Mouse (Mus musculus): ENCODE results near the gene Hectd2. TPM values are rescaled to one million over a fixed set of nuclear protein-coding genes. Genes with fewer than 3 reads are reported as not detected.

Hectd2 gene
- polyA plus RNA-seq, 1 experiment: 6.0 TPM

DNA sequence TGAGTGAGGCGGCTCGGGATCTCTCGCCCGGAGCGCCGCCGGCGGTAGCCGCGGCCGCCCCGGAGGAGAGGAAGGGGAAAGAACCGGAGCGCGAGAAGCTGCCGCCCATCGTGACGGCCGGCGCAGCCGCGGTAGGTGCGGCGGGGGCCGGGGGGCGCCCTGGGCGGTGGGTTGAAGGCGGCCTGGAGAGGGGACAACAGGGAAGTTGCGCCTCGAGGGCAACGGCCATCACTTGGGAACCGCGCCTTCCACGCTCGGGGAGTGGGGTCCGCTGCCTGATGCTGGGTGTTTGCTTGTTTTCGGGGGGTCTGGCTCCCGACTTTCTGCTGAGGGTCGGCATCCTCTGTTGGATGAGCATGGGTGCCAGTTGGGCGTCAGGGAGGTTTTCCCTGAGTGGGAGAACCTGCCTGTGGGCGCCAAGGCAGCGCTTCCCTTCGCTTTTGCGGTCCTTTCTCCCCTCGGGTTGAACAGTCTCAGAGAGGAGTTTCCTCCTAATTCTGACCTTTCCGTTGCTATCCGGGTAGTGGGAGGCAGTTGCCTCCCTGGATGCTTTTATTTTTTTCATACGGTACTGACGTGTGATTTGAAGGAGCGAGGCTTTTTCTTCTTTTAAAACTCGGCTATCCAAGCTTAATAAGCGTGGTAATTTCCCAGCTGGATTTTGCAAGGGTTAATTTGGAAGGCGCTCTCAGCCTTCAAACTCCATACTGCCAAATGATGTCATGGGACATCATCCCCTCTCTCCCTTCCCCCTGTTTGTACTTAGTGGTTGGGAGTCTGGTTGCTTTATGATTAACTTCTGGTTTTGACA is 551 bp downstream of the Hectd2 start:
- TF ChIP-seq CTCF (IDR thresholded peaks at IDR 0.05; ENCODE audit: low read depth, low read length) (no peak), EP300 (IDR thresholded peaks at IDR 0.05; ENCODE audit: insufficient read depth, low read depth, low read length) (no peak), POLR2A (IDR thresholded peaks at IDR 0.05; ENCODE audit: insufficient read depth, low read length) (no peak)
- H3K9ac ChIP-seq (ENCODE audit: low read depth, poor library complexity, severe bottlenecking): peak overlapping the region; percentile 92
- H3K36me3 ChIP-seq (ENCODE audit: control insufficient read depth, insufficient read depth, low read length, poor library complexity, severe bottlenecking): no peaks in the 10 kb centered on the region
- no peaks in the 10 kb centered on the region; the same call in 1 of the 2 replicates for H3K27me3 ChIP-seq (ENCODE audit: control insufficient read depth, insufficient read depth, low read length, poor library complexity, severe bottlenecking)
- no peaks in the 10 kb centered on the region for H3K9me3 ChIP-seq (replicated peaks; ENCODE audit: control insufficient read depth, insufficient read depth, low read length, poor library complexity, severe bottlenecking)
- no peak overlapping the region for H3K27ac ChIP-seq (ENCODE audit: insufficient read depth, low read length)
- peak overlapping the region; percentile 81 for H3K4me3 ChIP-seq (ENCODE audit: low read depth, low read length)
- H3K4me1 ChIP-seq (ENCODE audit: control insufficient read depth, insufficient read depth, low read length): peaks cover 1% of the 10 kb centered on the region

DNA sequence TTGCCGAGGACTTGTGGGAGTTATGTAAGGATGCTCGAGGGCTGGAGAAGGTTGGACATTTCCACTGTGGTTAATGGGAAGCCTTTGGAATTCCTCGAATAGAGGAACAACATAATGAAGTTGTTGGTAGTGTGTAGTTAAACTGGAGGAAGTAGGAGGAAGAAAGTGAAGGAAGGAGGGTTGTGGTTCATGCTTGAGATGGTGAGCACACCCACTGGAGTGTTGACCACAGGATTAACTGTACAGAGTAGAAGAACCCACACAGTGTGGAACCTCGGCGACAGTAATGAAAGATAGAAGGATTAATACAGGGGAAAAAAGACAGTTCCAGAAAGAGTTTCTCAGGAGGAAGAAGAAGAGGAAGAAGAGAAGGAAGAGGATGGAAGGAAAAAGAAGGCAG is 4.9 kb downstream of the Hectd2 start:
- no peak overlapping the region for H3K4me3 ChIP-seq (ENCODE audit: low read depth, low read length)
- H3K9me3 ChIP-seq (replicated peaks; ENCODE audit: control insufficient read depth, insufficient read depth, low read length, poor library complexity, severe bottlenecking): no peaks in the 10 kb centered on the region
- no peak overlapping the region for H3K27ac ChIP-seq (ENCODE audit: insufficient read depth, low read length)
- no peak overlapping the region for H3K9ac ChIP-seq (ENCODE audit: low read depth, poor library complexity, severe bottlenecking)
- no peaks in the 10 kb centered on the region for H3K27me3 ChIP-seq (ENCODE audit: control insufficient read depth, insufficient read depth, low read length, poor library complexity, severe bottlenecking)
- peaks cover 1% of the 10 kb centered on the region for H3K4me1 ChIP-seq (ENCODE audit: control insufficient read depth, insufficient read depth, low read length)
- TF ChIP-seq POLR2A (IDR thresholded peaks at IDR 0.05; ENCODE audit: insufficient read depth, low read length): no peak
- no peak for TF ChIP-seq CTCF (IDR thresholded peaks at IDR 0.05; ENCODE audit: low read depth, low read length)
- no peak for TF ChIP-seq EP300 (IDR thresholded peaks at IDR 0.05; ENCODE audit: insufficient read depth, low read depth, low read length)
- no peaks in the 10 kb centered on the region for H3K36me3 ChIP-seq (ENCODE audit: control insufficient read depth, insufficient read depth, low read length, poor library complexity, severe bottlenecking)

DNA sequence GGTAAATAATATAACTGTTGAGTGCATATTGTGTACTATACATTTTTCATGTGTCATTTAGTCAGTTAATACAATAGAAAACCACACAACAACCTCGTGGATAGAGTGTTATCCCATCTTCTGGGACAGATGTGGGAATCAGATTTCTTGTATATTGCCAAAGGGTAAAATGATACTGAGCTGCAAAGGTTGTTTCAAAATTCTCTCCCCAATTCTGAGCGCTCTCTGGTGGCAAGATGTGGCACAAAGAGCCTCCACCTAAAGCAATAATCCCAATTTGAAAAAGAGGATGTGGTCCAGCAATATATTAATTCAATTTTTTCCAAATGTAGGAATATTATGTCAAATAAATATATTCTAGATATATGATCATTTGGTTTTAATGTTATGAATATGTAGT is 5.7 kb downstream of the Hectd2 start:
- H3K4me3 ChIP-seq (ENCODE audit: low read depth, low read length): no peak overlapping the region
- TF ChIP-seq EP300 (IDR thresholded peaks at IDR 0.05; ENCODE audit: insufficient read depth, low read depth, low read length) (no peak), POLR2A (IDR thresholded peaks at IDR 0.05; ENCODE audit: insufficient read depth, low read length) (no peak), CTCF (IDR thresholded peaks at IDR 0.05; ENCODE audit: low read depth, low read length) (no peak)
- peaks cover 1% of the 10 kb centered on the region for H3K4me1 ChIP-seq (ENCODE audit: control insufficient read depth, insufficient read depth, low read length)
- no peaks in the 10 kb centered on the region for H3K36me3 ChIP-seq (ENCODE audit: control insufficient read depth, insufficient read depth, low read length, poor library complexity, severe bottlenecking)
- H3K27me3 ChIP-seq (ENCODE audit: control insufficient read depth, insufficient read depth, low read length, poor library complexity, severe bottlenecking): no peaks in the 10 kb centered on the region
- H3K9me3 ChIP-seq (replicated peaks; ENCODE audit: control insufficient read depth, insufficient read depth, low read length, poor library complexity, severe bottlenecking): no peaks in the 10 kb centered on the region
- no peak overlapping the region for H3K27ac ChIP-seq (ENCODE audit: insufficient read depth, low read length)
- H3K9ac ChIP-seq (ENCODE audit: low read depth, poor library complexity, severe bottlenecking): no peak overlapping the region

DNA sequence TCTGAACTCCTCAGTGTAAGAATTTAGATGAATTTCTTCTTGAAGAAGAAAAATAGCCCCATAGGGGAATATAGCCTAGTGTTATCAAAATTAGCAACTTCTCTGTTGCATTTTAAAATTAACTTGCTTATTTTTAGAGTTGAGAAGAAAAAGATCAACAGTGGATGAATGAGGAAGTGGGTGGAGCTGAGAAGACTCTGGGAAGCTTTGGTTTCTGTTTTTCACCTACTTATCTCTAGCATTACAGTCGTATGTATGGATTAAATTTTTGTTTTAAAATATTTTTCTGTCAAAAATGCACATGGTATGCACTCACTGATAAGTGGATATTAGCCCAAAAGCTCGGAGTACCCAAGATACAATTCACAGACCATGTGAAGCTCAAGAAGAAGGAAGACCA is 6.7 kb downstream of the Hectd2 start:
- no peak for TF ChIP-seq EP300 (IDR thresholded peaks at IDR 0.05; ENCODE audit: insufficient read depth, low read depth, low read length)
- no peak for TF ChIP-seq CTCF (IDR thresholded peaks at IDR 0.05; ENCODE audit: low read depth, low read length)
- H3K4me1 ChIP-seq (ENCODE audit: control insufficient read depth, insufficient read depth, low read length): no peaks in the 10 kb centered on the region

DNA sequence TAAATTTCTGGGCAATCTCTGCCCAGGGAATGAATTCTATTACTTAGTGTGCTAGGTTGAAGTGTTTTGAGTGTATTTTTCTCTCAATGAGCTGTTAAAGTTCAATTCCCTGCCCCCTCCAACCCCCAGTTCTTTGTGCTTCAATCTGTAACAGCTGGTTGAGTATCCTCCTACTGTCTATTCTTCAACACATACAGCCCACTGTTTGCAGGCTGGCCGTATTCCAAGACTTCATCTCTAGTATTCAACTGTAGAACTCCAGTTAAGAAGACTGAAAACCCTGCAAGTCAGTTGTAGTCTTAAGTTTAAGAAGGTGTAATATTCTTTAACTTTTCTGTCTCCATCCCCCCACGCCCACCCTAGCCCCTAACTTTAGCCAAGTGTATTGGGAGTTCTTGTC is 10.0 kb downstream of the Hectd2 start:
- TF ChIP-seq POLR2A (IDR thresholded peaks at IDR 0.05; ENCODE audit: insufficient read depth, low read length): no peak
- TF ChIP-seq EP300 (IDR thresholded peaks at IDR 0.05; ENCODE audit: insufficient read depth, low read depth, low read length): no peak
- no peak for TF ChIP-seq CTCF (IDR thresholded peaks at IDR 0.05; ENCODE audit: low read depth, low read length)
- H3K4me1 ChIP-seq (ENCODE audit: control insufficient read depth, insufficient read depth, low read length): no peaks in the 10 kb centered on the region
- H3K9ac ChIP-seq (ENCODE audit: low read depth, poor library complexity, severe bottlenecking): no peak overlapping the region
- H3K27ac ChIP-seq (ENCODE audit: insufficient read depth, low read length): no peak overlapping the region
- H3K27me3 ChIP-seq (ENCODE audit: control insufficient read depth, insufficient read depth, low read length, poor library complexity, severe bottlenecking): no peaks in the 10 kb centered on the region
- H3K36me3 ChIP-seq (ENCODE audit: control insufficient read depth, insufficient read depth, low read length, poor library complexity, severe bottlenecking): no peaks in the 10 kb centered on the region
- H3K9me3 ChIP-seq (replicated peaks; ENCODE audit: control insufficient read depth, insufficient read depth, low read length, poor library complexity, severe bottlenecking): no peaks in the 10 kb centered on the region
- no peak overlapping the region for H3K4me3 ChIP-seq (ENCODE audit: low read depth, low read length)

More for the DNA sequence above, 6.7 kb downstream of the Hectd2 start:
- Histone ChIP-seq H3K9me3 (replicated peaks; ENCODE audit: control insufficient read depth, insufficient read depth, low read length, poor library complexity, severe bottlenecking) (no peaks in the 10 kb centered on the region), H3K4me3 (ENCODE audit: low read depth, low read length) (no peak overlapping the region), H3K36me3 (ENCODE audit: control insufficient read depth, insufficient read depth, low read length, poor library complexity, severe bottlenecking) (no peaks in the 10 kb centered on the region), H3K27ac (ENCODE audit: insufficient read depth, low read length) (no peak overlapping the region), H3K9ac (ENCODE audit: low read depth, poor library complexity, severe bottlenecking) (no peak overlapping the region), H3K27me3 (ENCODE audit: control insufficient read depth, insufficient read depth, low read length, poor library complexity, severe bottlenecking) (no peaks in the 10 kb centered on the region)

DNA sequence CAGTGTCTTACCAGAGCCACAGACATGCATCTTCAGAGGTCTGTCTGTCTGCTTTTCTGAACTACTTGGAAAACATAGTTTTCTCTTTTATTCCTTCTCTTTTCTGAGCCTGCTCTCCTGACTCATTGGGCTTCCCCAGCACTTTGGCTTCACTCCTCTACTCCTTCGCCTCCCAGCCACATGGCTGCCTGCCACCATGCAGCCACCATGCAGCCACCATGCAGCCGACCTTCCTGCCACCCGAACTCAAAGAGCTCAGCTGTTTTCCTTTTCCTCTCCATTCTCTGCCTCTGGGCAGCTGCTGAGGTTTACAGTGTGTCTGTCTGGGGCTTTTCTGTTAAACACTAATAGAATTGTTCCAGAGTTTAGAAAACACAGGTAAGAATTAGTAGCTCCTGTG is 19.5 kb downstream of the Hectd2 start:
- Histone ChIP-seq H3K4me1 (ENCODE audit: control insufficient read depth, insufficient read depth, low read length) (no peaks in the 10 kb centered on the region), H3K36me3 (ENCODE audit: control insufficient read depth, insufficient read depth, low read length, poor library complexity, severe bottlenecking) (no peaks in the 10 kb centered on the region), H3K27ac (ENCODE audit: insufficient read depth, low read length) (no peak overlapping the region), H3K27me3 (ENCODE audit: control insufficient read depth, insufficient read depth, low read length, poor library complexity, severe bottlenecking) (no peaks in the 10 kb centered on the region), H3K9me3 (replicated peaks; ENCODE audit: control insufficient read depth, insufficient read depth, low read length, poor library complexity, severe bottlenecking) (no peaks in the 10 kb centered on the region), H3K9ac (ENCODE audit: low read depth, poor library complexity, severe bottlenecking) (no peak overlapping the region), H3K4me3 (ENCODE audit: low read depth, low read length) (no peak overlapping the region)
- TF ChIP-seq EP300 (IDR thresholded peaks at IDR 0.05; ENCODE audit: insufficient read depth, low read depth, low read length) (no peak), CTCF (IDR thresholded peaks at IDR 0.05; ENCODE audit: low read depth, low read length) (no peak), POLR2A (IDR thresholded peaks at IDR 0.05; ENCODE audit: insufficient read depth, low read length) (no peak)
